Mouse (Mus musculus) kidney, adult 9 months (tissue): Measurements from ENCODE around the gene N4bp2l1.
A peak's percentile ranks its signal among the peaks of the same experiment; 100 is the strongest.

Source experiments
- DNase-seq: peaks from one replicate; pipeline ENCODE4 v3.0.0; 2022

The N4bp2l1 gene

DNA sequence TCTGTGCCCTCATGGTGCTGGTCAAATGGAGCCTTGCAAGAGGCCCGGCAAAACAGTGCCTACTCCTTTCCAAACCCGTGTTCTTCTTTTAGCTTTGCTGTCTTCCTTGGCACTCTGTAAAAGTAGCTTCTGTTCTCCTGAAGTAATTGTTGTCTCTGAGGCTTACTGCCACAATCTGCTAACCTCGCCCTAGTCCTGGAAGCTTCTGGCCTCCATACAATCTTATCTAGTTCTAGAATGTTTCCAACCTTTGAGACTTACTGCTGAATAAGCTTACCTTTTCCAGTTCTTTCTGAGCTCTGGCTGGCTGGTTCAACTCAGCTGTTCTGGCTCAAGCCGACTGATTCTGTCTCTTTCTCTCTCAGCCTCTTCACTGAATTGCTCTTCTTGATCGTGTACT is 35.2 kb downstream of the N4bp2l1 start:
- DNase-seq = no peak

DNA sequence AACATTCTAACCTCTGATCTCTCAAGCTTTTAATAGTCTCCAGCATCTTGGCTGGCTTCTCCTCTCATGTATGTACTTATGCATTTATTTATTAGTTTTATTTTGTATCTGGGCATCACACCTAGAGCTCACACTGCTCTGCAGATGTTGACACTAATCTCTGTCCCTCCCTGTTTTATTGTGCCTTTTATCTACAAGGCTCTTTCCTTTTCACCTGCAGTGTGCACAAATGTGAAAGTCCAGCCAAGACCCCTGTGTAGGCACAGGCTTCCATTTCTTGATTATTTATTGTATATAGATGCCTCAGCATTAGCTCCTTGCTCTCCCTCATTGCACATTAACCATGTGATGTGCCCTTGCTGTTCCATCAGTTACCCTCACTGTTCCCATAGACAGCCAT is 35.6 kb downstream of the N4bp2l1 start:
- DNase-seq = no peak

DNA sequence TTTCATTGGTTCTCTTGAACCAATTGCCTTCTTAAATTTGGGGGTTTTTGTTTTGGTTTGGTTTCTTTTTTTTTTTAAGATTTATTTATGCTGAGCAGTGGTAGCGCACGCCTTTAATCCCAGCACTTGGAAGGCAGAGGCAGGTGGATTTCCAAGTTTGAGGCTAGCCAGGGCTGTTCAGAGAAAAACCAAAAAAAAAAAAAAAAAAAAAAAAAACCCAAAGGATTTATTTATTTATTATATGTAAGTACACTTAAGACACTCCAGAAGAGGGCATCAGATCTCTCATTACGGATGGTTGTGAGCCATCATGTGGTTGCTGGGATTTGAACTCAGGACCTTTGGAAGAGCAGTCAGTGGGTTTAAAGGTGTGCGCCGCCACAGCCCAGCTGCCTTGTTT is 36.1 kb downstream of the N4bp2l1 start:
- no peak for DNase-seq

DNA sequence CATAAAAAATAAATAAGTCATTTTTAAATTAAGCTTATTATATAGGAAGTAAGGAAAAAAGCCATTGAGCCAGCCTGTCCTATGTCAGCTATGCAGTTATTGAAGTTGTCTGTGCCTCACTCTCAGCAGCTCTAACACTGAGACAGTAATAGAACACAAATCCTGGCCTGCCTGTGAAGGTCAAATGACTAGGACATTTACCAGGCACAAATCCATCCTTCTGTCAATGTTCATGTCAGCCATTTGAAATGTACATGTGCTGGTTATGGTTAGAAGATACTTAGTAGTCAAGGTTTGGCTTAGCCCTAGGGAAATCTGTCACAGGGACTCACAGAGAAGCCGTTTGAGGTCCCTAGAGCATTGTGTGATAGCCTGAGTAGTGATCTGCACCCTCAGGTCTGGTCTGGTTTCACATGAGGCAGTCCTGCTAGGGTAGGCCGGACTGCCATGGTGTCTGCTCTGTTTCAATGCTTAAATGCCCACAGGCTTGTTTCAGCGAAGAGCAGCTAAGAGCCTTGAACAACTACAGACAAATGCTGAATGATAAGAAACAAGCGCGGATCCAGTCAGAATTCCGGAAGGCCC is 37.4 kb downstream of the N4bp2l1 start:
- DNase-seq = no peak

DNA sequence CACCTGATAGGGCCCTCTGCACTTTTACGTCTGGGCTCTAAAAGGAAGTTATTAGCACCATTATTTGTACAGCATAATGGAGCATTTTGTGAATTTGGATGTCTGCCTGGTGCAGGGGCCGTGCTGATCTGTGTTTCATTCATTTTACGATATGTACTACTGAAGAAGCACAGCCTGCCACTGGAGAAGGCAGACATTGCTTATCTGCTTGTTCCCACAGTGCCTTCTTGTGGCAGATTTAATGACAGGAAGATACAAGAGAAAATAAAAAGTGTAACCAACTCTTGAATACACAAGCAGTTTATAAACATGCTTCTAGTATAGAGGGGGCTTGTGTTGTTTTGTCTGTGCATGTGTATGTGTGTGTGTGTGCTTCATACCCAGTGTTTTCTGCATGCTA is 45.4 kb downstream of the N4bp2l1 start:
- DNase-seq = no peak

DNA sequence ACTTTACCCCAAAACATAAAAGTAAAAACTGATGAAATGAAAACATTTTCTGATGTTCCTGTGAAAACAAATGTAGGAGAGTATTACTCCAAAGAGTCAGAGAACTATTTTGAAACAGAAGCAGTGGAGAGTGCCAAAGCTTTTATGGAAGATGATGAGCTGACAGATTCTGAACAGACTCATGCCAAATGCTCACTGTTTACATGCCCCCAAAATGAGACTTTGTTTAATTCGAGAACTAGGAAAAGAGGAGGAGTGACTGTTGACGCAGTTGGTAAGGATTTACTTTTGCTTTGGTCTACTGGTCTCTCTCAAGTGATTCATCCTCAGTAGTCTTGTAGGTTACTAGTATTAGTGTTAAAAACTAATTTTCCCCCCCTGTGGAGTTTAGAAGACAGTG is 53.8 kb downstream of the N4bp2l1 start:
- no peak for DNase-seq

DNA sequence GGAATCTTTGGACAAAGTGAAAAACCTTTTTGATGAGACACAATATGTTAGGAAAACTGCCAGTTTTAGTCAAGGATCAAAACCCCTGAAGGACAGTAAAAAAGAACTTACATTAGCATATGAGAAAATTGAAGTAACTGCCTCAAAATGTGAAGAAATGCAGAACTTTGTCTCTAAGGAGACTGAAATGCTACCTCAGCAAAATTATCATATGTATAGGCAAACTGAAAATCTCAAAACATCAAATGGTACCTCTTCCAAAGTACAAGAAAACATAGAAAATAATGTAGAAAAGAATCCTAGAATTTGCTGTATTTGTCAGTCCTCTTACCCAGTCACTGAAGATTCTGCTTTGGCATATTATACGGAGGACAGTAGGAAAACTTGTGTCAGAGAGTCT is 55.7 kb downstream of the N4bp2l1 start:
- no peak for DNase-seq

DNA sequence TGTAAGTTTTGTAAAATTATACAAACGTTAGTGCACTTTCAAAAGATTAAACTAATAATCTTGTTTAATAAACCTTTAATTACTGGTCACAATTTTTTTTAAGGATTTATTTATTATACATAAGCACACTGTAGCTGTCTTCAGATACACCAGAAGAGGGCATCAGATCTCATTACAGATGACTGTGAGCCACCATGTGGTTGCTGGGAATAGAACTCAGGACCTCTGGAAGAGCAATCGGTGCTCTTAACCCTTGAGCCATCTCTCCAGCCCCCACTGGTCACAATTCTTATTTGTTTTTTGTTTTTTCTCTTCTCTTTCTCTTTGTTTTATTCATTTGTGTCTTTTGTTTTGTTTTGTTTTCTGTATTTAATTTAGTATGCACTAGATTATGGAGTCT is 71.7 kb downstream of the N4bp2l1 start:
- DNase-seq = no peak

DNA sequence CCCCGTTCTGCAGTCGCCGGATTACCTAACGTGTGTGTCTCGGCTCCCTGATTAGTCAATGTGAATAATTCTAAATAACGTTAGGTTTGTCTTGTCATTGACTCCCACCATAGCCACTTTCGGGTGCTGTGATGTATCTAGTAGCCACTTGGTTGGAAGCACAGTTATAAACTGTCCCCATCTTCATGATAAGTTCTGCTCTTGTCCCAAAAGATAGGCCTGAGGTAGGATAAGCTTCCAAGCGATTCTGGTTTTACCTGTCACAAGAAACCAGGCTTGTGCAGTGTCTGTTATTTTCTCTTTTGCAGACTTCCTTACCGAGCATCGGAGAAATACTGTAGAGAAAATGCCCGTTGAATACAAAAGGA is 74.1 kb downstream of the N4bp2l1 start:
- no peak for DNase-seq

DNA sequence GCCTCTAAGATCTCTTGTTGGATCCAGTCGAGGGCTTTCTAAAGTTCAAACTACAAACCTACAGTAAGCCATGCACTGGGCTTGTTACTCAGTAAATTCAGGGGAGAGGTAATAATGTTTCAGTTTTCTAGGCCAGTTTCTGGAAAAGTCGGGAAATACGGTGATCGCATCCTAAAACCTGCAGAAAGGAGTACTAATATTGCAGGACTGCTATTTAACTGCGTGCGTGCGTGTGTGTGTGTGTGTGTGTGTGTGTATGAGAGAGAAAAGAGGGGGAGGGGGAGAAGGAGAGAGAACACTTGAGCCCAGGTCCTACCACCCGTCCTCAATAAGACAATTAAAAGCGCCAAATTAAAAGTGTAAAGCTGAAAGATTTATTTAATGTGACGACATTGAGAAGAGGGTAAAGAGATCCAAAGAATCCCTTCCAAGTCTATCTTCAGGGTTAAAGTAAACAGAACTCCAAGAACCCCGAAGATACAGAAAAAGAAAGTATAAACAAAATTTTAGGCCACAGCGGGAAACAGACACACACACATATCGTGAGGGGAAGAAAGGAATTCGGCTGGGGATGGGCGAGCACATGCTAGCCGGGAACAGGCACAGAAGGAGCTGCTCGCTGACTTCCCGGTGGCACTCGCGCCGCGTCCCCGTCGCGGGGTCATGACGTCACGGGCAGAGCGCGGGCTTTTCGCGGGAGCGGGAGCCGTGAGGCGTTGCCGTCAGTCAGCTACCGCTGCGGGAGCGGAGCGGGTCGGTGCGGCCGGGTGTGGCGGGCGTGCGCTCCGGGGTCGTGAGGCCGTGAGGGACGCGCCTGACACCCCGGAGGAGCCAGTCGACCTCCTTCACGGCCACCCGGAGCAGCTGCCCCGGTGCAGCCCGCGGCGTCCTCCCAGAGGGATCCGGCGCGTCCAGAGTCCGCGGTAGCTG is 74.8 kb downstream of the N4bp2l1 start, which contains the start of gene Brca2:
Gene Brca2, plus strand, starts transcription at position 694 of the 930 bp plus-strand sequence.
- peak; percentile 87 for DNase-seq
